Mouse (Mus musculus) E14TG2a.4 (cell line): ENCODE data around the gene Minos1.

Experiments used
- CTCF ChIP-seq: conservative IDR thresholded peaks from 2 replicates; pipeline ENCODE4 v1.5.1; 2014; ENCODE audit warnings: low read length
- POU5F1 ChIP-seq: IDR thresholded peaks from 2 replicates; pipeline ENCODE4 v1.6.1; 2014; ENCODE audit warnings: low read length, borderline replicate concordance

DNA sequence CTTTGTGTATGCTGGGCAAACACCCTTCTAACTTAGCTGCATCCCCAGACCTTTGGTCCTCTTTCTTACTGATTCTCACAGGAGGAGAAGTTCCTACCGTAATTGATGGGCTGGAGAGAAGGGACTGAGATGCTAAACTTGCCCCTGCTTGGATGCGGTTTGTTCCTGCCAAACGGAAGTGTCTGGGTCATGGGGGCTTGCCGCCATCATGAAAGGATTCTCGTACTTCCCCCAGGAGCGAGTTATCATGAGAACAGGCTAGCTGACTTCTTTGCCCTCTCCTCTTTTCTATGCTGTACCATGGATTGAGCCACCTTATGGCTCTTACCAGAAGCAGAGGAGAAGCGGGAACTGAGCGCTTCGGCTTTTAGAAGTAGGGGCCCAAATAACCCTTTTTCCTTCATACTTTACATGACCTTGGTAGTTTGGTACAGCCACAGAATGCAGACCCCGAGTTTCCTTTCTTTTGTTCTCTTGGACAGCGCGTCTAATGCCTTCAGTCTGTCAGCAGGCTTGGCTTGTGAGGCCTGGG, 38.9 kb upstream of the Minos1 start:
- TF ChIP-seq CTCF: no peak
- no peak for TF ChIP-seq POU5F1
